Mouse (Mus musculus) lung, postnatal 25 days (tissue): ENCODE measurements around the gene Capn7.
A peak's percentile ranks its signal among the peaks of the same experiment; 100 is the strongest.

ENCODE experiments used
- DNase-seq: peaks from one replicate; pipeline ENCODE4 v3.0.0; 2022; ENCODE audit warnings: low spot score

The Capn7 gene

DNA sequence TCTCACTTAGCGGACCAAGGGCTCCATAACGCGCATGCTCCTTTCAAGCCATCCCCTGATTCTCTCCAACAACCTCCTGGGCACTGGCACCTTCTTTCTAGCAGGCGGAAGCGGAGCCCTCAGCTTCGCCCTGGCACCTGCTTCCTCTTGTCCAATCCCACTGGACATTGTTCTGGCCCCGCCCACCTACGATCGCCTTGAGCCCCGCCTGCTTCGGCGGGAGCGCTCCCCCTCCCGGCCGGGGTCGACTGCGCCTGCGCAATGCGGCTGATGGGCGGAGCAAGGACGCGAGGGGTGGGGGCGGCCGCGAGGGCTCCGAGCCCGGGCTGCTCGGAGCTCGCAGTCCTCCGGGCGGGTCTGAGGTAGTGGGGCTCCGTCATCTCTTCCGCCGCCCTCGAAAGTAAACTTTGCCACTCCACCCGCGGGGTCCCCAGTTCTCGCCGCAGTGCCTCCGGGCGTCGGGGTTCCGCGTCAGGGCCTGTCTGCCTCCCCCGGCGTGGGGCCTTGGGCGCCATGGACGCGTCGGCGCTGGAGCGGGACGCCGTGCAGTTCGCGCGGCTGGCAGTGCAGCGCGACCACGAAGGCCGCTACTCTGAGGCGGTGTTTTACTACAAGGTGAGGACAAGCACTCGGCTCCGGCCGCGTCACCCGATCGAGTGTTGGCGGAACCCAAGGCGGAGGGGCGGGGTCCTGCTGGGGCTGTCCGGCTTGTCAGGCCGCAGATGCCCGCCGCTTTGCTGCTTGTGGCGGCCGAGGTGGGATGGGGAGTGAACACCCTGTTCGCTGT, at the start of gene Capn7:
Capn7 (plus strand) TSS at position 270 of the 787 bp plus-strand sequence.
- DNase-seq = peak; percentile 97

GRCm38 (mm10) chr14:31313192-31313591, 23.2 kb upstream of the Capn7 start:
- DNase-seq = no peak

- DNase-seq = no peak
Observed at GRCm38 (mm10) chr14:31316613-31317012, 19.8 kb upstream of the Capn7 start.

- no peak for DNase-seq
Observed at GRCm38 (mm10) chr14:31317754-31318153, 18.7 kb upstream of the Capn7 start.

DNA sequence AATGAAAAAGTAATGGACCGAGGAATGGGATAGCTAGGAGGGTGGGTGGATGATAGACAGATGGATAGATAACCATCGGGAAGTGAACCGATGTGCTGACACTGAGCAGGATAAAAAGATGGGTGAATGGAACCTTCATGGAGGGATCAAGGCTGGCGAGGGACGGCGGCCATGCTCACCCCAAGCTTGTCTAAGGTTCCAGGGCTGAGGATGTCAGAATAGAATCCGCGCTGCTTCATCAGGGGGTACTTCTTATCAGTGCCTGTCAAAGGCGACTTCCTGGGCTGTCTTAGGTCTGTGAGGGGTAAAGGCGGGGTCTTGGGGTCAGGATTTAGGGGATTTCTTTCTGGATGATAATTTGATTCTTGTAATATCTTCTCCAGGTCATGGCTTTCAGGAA, 16.9 kb upstream of the Capn7 start:
- no peak for DNase-seq

- no peak for DNase-seq
Observed at GRCm38 (mm10) chr14:31321181-31321580, 15.3 kb upstream of the Capn7 start.

DNA sequence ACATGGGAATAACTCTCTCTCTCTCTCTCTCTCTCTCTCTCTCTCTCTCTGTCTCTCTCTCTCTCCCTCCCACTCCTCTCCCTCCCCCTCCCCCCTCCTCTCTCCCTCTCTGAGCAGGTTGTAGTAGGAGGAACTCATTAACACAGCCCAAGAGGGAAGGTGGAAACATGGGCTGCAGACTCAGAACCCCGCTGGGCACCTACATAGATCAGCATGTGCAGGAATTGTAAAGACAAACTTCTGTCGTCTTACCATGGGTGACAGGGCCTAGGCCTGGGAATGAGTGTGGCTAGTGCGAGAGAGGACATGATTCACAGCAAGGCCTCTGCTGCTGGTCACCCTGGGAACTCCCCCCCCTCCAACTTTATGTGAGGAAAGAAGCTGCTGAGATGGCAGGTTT, 14.2 kb upstream of the Capn7 start:
- DNase-seq = no peak

GRCm38 (mm10) chr14:31323189-31323588, 13.2 kb upstream of the Capn7 start:
- no peak for DNase-seq

GRCm38 (mm10) chr14:31323849-31324792, 12.3 kb upstream of the Capn7 start, which contains the start of gene Dnah1:
Gene Dnah1, minus strand, starts transcription at chr14:31323896.
- DNase-seq = peak; percentile 59

GRCm38 (mm10) chr14:31324851-31325250, 11.6 kb upstream of the Capn7 start:
- no peak for DNase-seq

DNA sequence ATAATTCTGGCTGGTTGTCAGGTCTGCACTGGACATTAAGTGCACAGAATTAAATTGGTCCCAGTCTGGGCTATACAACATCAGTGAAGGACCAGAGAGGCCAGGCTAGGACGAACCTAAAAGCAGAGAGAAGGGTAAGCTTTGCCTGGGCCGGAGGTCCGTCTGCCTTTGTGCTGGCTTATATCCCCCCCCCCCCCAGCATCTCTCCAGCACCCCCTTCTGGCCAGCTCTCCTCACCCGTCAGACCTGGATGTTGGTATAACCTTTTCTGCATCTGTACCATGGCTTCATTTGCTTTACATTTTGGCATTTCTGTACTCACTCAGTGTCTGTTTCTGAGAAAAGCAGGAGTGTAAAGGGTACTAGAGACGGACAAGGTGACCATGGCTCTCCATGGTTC, 10.9 kb upstream of the Capn7 start:
- DNase-seq = no peak

GRCm38 (mm10) chr14:31326770-31327169, 9.7 kb upstream of the Capn7 start:
- no peak for DNase-seq

- DNase-seq = no peak
Observed at GRCm38 (mm10) chr14:31327196-31327595, 9.2 kb upstream of the Capn7 start.

DNA sequence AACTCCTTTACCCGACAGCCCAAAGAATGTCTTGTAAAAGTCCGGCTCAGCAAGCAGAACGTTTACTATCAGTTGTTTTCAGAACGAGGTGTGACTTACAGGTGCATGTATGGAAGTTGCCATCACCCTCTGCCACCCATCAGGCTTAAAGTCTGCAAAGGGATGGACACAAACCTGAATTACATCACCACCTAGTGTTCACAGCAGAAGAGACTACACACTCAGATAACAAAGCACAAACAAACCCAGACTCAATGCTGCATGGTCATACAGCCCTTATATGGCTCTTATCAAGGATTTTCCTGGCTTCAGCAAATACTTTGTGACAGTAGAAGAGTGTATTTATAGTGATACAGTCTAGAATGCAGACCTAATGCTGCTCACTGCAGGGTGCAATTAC, 8.8 kb upstream of the Capn7 start:
- DNase-seq = no peak

GRCm38 (mm10) chr14:31329741-31330140, 6.7 kb upstream of the Capn7 start:
- no peak for DNase-seq

DNA sequence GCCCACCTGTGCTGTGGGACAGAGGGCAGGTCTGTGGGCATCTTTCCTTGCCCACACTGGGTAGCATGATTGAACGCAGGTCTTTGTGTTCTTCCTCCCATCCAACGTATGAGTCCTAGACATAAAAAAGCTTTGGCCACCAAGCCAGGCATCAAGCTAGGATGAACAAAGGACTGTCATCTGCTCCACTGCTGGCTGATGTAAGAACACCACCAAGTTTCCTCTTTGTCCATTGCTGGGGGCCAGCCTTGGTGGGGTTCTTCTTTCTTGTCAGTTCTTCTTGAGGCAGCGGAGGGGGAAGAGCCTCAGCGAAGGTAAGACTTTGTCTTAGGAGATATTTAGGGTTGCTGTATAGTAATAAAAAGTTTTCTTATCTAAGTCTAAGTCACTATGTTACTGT, 5.5 kb upstream of the Capn7 start:
- no peak for DNase-seq

DNA sequence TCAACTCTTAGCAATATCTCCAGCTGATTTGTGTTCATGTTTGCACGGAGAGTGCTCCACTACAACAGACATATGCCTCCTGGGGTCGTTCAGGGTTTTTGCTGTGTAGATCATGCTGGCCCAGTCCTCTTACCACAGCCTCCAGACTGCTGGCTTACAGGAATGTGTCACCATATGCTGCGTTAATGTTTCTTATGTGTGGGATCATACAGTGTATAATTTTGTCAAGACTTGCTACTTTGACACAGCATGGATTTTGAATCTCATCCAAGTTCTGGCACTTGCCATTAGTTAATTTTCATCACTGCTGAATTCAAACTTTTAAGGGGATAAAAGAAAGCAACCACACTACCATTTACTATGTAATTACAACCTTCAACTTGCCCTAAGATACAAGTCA, 673 bp upstream of the Capn7 start:
- DNase-seq = no peak

- DNase-seq = no peak
Observed at GRCm38 (mm10) chr14:31337406-31337805, 968 bp downstream of the Capn7 start.

DNA sequence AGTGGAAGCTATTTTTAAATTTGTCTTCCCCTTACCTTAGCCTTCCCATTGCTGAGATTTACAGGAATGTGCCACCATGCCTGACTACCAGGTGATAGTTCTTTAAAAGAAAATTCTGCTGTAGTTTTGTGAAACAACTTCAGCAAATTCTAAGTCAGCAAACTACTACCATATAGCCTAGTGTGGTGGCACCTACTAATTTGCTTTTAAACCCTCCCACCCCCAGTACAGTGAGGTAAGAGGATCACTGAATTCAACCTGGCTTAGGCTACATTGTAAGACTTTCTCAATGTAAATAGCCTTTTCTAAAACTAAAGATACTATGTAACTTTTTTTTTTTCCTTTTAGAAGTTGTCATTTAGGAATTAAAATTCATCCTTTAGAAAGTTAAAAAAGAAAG, 1.5 kb downstream of the Capn7 start:
- DNase-seq = no peak

GRCm38 (mm10) chr14:31343241-31343640, 6.8 kb downstream of the Capn7 start:
- no peak for DNase-seq

DNA sequence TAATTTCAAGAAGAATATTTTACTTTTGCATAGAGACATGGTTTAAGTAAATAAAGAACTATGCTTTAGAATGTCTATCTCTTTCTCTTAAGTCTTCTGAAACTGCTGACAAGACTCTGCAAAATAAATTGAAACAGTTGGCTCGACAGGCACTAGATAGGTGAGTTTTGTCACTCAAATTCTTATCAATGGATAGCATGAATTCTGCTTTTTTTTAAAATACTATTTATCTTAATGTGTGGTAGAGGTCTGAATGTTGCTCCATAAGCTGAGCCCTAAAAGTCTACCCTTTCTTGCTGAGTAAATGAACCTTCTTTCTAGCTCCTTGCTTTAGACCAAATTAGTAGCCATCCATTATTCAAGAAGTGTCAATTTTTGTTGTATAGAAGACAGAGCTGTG, 8.9 kb downstream of the Capn7 start:
- no peak for DNase-seq

DNA sequence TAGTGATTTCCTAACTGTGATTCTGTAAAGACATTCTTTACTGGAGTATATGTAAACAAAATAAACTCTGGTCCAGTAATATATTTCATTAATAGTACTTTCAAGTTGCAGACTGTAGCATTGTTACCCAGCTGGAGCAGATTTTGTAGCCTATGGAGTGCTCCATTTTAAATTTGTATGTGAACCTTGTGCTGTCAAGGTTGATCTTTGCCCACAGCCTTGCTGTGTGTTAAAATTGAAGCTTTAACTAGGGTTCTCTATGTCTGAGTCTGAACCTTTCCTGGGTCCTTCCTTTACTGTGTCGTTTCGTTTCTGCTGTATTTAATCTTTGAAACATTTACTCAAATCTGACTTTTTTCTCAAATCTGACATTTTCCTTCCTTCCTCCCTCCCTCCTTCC, 25.8 kb downstream of the Capn7 start:
- DNase-seq = no peak

GRCm38 (mm10) chr14:31364589-31364988, 28.2 kb downstream of the Capn7 start:
- DNase-seq = no peak
